Mouse (Mus musculus) G1E (cell line): ENCODE data around the gene Polr2g.

ENCODE experiments used
- CTCF ChIP-seq: IDR thresholded peaks from 2 replicates; pipeline ENCODE4 v1.5.1; 2012; ENCODE audit warnings: low read depth, low read length, inconsistent platforms, mixed read lengths
- POLR2AphosphoS5 ChIP-seq: IDR thresholded peaks from 2 replicates; pipeline ENCODE4 v1.6.1; 2012; ENCODE audit warnings: low read depth, low read length, inconsistent platforms; ENCODE audit not compliant: insufficient replicate concordance

DNA sequence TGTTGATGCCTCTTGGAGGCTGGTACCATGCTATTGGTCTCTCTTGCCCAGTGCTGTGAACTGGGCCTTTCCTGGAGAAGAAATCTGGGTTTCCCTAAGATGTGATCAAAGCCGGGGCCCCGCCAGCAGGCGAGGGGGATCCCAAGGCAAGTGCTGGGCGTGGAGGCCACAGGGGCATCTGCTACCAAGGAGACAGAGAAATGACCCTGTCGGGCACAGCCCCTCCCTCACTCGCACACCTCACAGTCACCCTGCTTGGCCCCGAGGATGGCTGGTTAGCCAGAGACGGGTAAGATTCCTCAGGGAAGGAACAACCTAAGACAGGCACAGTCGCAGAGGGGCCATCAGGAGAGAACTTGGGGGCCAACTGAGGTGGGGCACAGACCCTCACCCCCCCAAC lies 32.8 kb downstream of the Polr2g start:
- TF ChIP-seq CTCF = no peak
- TF ChIP-seq POLR2AphosphoS5 = no peak
